Mouse (Mus musculus): ENCODE results near the gene Ppp1r15b.
A peak's percentile ranks its signal among the peaks of the same experiment; 100 is the strongest.

Gene Ppp1r15b

GRCm38 (mm10) chr1:133121246-133121645 is 9.7 kb upstream of the Ppp1r15b start:
- no peak for DNase-seq (ENCODE audit: low read depth, low spot score)

- DNase-seq (ENCODE audit: low read depth, low spot score) = no peak
Measured at GRCm38 (mm10) chr1:133124137-133124536, 6.8 kb upstream of the Ppp1r15b start.

- DNase-seq (ENCODE audit: low read depth, low spot score) = peak; percentile 83
Measured at GRCm38 (mm10) chr1:133125640-133126364, 5.1 kb upstream of the Ppp1r15b start.

- DNase-seq (ENCODE audit: low read depth, low spot score) = peak; percentile 40
Measured at GRCm38 (mm10) chr1:133126365-133126740, 4.6 kb upstream of the Ppp1r15b start.

GRCm38 (mm10) chr1:133127328-133127727 is 3.6 kb upstream of the Ppp1r15b start:
- DNase-seq (ENCODE audit: low read depth, low spot score) = peak; percentile 46

GRCm38 (mm10) chr1:133129471-133130221 is 1.3 kb upstream of the Ppp1r15b start:
- peak; percentile 56 for DNase-seq (ENCODE audit: low read depth, low spot score)

- no peak for DNase-seq (ENCODE audit: low read depth, low spot score)
Measured at GRCm38 (mm10) chr1:133131561-133131905, 590 bp downstream of the Ppp1r15b start.

- DNase-seq (ENCODE audit: low read depth, low spot score) = peak; percentile 22
Measured at GRCm38 (mm10) chr1:133131936-133132335, 993 bp downstream of the Ppp1r15b start.

GRCm38 (mm10) chr1:133132388-133133326 is 1.7 kb downstream of the Ppp1r15b start:
- no peak for DNase-seq (ENCODE audit: low read depth, low spot score)

- DNase-seq (ENCODE audit: low read depth, low spot score) = no peak
Measured at GRCm38 (mm10) chr1:133133425-133133824, 2.5 kb downstream of the Ppp1r15b start.

- DNase-seq (ENCODE audit: low read depth, low spot score) = no peak
Measured at GRCm38 (mm10) chr1:133134071-133134470, 3.1 kb downstream of the Ppp1r15b start.

- peak; percentile 31 for DNase-seq (ENCODE audit: low read depth, low spot score)
Measured at GRCm38 (mm10) chr1:133134881-133135280, 3.9 kb downstream of the Ppp1r15b start.

GRCm38 (mm10) chr1:133135808-133136207 is 4.9 kb downstream of the Ppp1r15b start:
- DNase-seq (ENCODE audit: low read depth, low spot score) = no peak

- no peak for DNase-seq (ENCODE audit: low read depth, low spot score)
Measured at GRCm38 (mm10) chr1:133138401-133138800, 7.5 kb downstream of the Ppp1r15b start.

- peak; percentile 88 for DNase-seq (ENCODE audit: low read depth, low spot score)
Measured at GRCm38 (mm10) chr1:133146014-133147009, 15.4 kb downstream of the Ppp1r15b start.

- DNase-seq (ENCODE audit: low read depth, low spot score) = no peak
Measured at GRCm38 (mm10) chr1:133147324-133147723, 16.4 kb downstream of the Ppp1r15b start.

GRCm38 (mm10) chr1:133148122-133148521 is 17.2 kb downstream of the Ppp1r15b start:
- no peak for DNase-seq (ENCODE audit: low read depth, low spot score)

- no peak for DNase-seq (ENCODE audit: low read depth, low spot score)
Measured at GRCm38 (mm10) chr1:133150556-133150955, 19.6 kb downstream of the Ppp1r15b start.

GRCm38 (mm10) chr1:133152213-133152612 is 21.3 kb downstream of the Ppp1r15b start:
- no peak for DNase-seq (ENCODE audit: low read depth, low spot score)

- DNase-seq (ENCODE audit: low read depth, low spot score) = no peak
Measured at GRCm38 (mm10) chr1:133155270-133155669, 24.3 kb downstream of the Ppp1r15b start.

GRCm38 (mm10) chr1:133159128-133159564 is 28.2 kb downstream of the Ppp1r15b start:
- no peak for DNase-seq (ENCODE audit: low read depth, low spot score)
